Mouse (Mus musculus) granulocyte monocyte progenitor cell, adult 5-6 weeks (primary cell): ENCODE data around the gene Idh2. TPM values are rescaled to one million over a fixed set of nuclear protein-coding genes. Genes with fewer than 3 reads are reported as not detected.
"Not testable (repeated sequence)": the region's sequence is repeated elsewhere in the genome, so short reads cannot be mapped to it uniquely, and the experiment has no call there.

Experiments
- ATAC-seq: replicated peaks from 2 replicates; pipeline ENCODE4 v1.8.0; 2016; ENCODE audit warnings: mild to moderate bottlenecking, moderate TSS enrichment, inconsistent platforms; ENCODE audit not compliant: poor library complexity, severe bottlenecking
- total RNA-seq, 2 experiments: library from RNA; stranded (forward) in 1 of 2; stranded (reverse) in 1 of 2; fragments of 200-712, 200-1000 nt in 1 of 2; fragments of >200 nt in 1 of 2; fragmentation: Nextera tagmentation in 1 of 2; gene quantifications; 2 replicates each; pipeline ENCODE4 v1.2.3; 2014 to 2017

Idh2 gene
- total RNA-seq, 2 experiments from 2014 or later: 259 to 368 TPM

DNA sequence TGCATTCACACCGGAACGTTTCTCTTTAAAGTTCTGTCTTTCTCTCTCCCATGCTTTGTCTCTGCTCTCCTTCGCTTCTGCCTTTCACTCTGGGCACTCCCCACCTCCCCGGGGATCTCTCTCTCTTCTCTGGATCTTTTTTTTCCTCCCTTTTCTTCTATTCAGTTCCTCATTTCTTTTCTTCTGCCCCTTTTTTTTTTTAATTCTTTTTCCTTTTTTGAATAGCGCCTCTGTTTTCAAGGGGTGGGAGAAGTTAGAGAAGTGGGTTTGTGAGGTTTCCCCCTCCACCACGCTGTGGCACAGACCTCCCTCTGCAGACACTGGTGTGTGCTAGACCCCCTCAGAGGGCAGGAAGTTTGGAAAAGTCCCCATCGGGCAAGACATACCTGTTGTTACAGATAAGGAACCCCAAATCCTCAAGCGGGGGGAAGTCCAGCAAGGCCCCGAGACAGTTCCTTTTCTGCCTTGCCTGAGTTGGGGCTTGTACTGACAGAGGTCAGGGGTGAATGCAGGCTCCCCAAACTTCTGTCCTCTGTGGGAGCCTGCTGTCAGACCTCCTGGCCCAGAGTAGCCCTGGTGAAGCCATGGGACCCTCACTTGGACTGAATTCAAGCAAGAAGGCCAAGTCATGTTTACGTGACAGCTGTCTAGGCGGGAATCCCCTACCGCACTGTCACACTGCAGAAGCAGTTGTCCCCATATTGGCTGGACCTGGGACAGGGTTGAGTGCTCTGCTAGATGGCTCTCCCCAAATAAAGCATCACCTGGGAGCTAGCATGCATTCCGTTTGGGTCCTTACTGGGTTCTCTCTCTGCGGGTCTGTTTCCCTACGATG lies 51.1 kb downstream of the Idh2 start:
- 0 out of 2 replicates have a peak, but pooled peaks have one; percentile 13 for ATAC-seq

DNA sequence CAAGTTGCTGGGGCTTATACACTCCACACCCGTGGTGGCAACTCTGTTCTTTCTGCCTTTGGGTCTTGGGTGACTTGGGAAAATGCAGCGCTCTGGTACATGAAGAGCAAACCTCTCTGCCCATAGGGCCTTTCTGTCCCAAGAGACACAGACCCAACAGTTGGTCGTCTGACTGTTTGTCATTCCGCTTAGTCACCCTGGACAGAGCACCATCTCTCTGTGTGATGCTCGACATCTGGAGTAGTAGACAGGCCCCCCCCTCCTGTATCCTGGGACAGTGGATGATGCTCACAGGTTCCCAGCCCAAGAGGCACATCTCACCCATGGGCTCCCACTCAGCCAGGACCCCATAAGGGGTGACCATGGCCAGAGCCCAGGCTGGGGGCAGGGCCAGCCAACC lies 51.9 kb downstream of the Idh2 start:
- no peak for ATAC-seq

DNA sequence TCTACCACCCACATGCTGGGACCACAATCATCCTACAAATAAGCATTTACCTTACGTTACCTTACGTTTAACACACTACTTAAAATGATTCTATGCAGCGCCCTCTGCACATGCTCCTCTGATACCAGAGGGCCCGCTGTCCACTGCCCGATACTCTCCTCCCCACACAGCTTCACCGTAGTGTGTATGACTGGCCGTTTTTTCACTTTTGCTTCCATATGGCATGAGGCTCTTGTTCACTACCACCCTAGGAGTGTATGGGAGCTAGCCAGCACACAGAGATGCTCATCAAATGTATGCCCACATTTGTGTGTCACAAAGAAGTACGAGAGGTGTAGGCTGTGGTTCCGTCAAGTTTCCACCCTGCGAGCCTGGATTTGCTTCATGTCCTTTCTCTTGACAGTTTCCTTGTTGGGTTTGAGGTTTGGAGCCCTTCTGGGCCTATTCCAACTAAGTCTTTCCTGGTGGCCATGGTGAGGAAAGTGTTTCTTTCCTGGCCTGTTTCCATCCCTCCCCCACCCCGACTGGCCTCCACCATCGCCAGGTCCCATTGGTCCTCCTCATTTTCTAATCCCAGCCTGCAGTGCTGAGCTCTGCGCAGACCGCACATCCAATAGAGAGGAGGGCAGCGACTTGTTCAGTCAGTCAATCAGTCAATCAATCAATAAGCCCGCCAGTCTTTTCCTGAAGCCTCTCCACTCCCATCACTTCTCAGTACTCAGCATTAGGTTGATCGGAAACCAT lies 52.9 kb downstream of the Idh2 start:
- no peak for ATAC-seq

DNA sequence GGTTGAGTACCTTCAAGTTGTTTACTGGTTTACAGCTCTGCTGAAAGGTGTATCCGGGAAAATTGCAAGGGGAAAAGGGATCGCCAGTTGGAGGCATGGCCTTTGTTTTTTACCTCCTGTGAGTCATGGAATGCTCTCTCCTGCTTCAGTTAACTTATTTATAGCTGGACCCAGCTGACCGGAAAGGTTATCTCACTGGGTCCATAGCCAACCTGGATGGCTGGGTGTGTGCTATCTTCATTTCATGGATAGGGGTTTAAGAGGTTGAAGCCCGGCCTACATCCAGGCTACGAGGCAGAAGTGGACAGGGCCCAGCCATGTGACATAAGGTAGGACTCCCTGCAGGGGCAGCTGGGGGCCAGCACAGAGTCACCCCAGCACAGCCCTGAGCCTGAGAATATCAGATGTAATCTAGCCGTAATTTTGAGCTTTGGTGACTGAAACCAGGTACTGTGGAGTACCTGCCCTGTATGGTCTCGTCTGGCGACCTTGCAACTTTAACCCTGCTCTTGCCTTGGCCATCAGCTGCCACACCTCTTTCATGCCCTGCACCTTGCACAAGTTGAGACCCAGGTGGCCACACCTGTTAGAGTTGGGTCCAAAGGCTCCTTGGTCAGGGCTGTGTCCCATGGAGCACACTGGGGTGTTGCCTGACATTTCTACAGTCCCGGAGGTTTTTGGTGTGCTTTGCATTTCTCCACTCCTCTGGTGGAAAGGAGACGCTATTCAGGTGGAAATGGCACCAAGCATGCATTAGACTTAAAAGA lies 55.0 kb downstream of the Idh2 start:
- no peak for ATAC-seq

DNA sequence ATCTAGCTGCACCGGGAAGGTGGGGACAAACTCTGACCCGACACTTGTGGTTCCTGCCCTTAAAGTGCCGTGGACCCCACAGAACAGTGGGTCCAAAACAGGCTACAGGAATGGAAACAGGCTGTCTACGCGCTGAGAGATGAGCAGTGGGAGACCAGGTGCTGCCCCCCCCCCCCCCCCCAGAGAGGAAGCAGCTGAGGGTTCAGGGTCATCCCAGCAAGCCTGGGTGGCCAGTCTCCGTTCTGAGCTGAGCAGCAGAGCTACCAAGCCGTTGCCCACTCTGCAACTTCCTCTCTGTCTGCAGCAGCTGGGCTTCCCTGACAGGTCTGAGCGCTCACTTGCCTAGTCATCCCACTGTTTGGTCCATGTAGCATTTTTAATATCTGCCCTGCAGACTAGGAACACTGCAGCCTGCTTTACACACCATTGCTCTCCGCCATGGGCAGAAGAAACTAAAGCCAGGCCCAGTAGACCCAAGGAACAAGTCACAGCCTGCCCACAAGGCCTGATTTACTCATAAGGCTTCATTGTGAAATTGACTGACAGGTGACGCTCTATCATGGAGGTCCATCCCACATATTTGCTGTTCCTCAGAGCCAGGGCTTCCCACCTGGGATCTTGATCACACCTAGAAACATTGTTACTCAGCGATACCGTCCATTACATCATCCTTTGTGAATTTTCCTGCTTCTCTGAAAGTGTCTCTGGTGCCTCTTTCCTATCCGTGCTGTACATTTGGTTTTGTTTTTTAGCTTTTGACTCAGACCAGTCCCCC lies 55.9 kb downstream of the Idh2 start:
- peak; percentile 75 for ATAC-seq

DNA sequence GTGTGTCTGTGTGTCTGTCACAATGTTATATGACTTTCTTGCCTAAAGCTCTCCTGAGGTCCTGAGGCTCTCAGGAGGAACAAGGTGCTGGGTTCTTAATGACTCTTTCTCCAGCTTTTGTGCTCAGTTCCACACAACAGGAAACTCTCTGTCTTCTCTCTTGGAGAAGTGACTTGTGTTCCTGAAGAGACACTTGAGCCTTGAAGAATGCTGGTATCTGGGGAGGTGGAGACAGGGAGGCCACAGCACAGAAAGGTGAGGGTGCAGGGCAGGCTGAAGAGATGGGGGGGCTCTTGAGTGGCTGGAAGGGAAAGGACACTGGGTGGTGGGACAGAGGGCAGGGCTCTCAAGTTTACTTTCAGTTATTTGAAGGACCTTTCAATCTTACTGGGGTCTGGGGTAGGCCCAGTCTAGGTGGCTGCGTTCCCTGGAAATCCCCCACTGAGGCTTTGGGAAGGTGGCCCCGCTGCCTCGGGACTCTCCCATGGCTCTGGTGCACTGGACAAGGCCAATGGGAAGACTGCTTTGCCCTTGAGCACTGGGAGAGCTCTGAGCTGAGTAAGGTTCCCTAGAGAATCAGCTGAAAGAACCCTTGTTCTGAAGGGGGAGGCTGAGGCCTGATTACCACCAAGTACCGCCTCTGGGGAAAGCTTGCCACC lies 56.7 kb downstream of the Idh2 start:
- no peak for ATAC-seq

DNA sequence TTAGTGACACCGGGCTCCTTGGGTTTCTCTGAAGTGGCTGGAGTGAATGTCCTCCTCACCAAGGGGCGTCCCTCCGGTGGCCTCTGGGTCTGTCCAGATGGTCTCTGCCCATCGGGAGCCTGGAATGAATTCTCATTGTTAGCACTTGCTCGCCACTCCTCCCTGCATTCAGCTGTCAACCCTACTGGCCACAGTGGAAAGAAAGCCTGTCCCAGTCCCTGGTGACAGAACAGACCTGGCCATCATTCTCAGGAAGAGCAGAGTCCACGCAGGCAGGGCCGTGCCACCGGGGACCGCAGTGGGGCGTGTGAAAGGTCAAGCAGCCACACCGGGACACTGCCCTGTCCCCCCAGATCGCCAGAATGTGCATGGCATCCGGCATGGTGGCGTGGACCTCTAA lies 57.4 kb downstream of the Idh2 start:
- no peak for ATAC-seq

DNA sequence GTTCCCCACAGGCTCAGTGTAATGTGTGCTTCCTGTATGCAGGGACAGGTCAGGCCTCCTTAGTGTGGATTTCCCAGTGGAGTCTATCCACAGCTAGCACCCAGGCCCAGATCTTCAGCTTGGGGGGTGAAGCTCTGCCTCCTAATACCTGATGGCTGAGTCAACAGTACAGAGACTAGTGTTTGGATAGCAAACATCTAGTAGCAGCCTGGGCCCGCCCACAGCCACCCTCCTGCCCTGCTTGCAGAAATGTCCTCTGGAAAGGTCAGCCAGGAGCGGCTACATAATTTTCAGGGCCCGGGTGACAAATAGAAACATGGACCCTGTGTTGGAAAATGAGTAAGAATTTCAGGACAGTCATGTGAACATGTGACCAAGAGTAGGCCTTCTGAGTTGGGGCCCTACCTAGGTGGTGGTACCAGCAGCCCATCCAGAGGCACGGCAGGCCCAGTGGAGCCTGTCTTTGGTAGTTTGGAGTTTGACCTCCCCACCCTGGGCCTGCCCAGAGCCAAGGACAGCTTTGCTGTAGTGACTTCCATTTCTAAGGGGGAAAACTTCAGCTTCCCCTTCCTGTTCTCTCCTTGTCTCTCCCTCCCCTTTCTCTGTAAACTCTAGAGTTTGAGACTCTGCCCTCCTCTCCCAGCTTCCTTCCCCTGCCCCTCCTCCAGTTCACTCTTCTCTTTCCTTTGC lies 58.0 kb downstream of the Idh2 start:
- peak; percentile 13; the same call in 1 of the 2 replicates for ATAC-seq

DNA sequence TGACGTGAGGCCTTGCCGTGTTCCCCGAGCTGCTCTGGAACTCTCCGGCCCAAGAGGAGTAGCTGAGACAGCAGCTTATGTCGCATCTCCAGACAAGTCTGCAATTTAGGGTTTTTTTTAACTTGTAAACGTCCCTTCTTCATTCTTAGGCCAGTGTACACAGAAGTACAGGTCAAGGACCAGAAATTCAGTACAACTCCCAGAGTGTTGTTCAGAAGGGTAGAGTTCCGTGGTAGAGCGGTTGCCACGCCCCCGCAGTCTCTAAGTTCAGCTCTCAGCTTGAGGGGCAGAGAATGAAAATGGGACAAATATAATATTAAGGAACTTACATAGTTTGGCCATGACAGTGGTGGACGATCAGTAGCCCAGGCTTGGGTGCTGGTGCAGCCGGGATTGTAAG lies 59.4 kb downstream of the Idh2 start:
- ATAC-seq: no peak

DNA sequence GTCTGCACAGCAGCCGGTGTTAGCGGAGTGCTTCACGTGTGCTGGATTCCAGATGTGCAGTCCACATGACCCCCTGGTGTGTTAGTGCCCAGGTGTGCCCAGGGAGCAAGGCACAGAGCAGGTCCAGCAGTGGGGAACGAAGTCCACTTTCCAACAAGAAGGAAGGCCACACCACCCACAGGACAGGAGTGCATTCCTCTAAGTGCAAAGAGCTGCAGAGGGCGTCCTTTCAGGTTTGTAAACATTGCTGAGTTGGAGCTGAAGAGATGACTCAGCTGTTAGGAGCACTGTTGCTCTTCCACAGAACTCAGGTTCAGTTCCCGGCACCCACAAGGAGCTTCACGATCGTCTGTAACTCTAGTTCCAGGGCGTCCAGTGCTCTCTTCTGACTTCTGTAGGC lies 62.0 kb downstream of the Idh2 start:
- ATAC-seq: no peak

DNA sequence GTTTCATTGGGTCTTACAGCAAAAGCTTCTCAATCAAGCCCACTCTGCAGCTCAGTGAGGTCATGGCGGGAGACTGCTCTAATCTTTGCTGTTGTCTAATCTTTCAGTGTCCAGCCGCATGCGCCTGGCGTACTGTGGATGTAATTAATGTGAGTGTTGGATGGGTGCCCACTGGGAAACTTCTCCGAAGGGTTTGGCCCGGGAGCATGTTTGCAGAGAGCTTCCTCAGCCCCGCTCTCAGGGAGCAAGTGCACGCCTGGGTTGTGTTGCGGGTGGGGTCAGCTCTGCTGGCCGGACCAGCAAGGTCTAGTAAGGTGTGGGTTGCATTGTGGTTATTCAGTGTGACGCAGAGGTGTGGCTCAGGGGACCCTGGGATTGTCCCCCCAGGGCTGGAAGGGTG lies 62.9 kb downstream of the Idh2 start:
- ATAC-seq: no peak

DNA sequence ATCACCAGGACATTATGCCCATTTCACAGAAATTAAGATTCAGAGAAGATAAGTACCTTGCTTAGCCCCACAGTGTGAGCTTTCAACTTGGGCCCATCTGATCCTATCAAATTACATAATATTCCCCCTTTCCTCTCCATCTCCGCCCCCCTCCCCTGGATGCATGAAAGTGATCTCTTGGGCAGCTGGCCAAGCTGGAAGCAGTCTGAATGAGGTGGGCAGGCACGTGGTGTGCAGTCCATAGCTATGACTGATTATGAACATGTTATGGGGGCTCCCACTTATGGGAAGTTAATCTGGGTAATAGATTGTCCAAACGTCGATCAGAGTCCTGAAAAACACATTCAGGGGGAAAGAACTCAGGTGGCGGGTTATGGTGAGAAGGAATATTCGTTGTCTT lies 63.4 kb downstream of the Idh2 start:
- ATAC-seq: no peak

DNA sequence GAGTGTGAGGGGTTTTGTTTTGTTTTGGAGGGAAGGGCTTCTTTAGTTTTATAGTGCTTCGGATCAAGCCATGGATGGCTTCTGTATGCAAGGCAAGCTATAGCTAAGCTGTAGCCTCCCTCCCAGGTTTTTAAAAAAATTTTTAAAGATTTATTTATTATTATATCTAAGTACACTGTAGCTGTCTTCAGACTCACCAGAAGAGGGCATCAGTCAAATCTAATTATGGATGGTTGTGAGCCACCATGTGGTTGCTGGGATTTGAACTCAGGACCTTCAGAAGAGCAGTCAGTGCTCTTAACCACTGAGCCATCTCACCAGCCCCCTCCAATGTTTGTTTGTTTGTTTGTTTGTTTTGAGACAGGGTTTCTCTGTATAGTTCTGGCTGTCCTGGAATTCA lies 64.8 kb downstream of the Idh2 start:
- not testable (repeated sequence) for ATAC-seq

DNA sequence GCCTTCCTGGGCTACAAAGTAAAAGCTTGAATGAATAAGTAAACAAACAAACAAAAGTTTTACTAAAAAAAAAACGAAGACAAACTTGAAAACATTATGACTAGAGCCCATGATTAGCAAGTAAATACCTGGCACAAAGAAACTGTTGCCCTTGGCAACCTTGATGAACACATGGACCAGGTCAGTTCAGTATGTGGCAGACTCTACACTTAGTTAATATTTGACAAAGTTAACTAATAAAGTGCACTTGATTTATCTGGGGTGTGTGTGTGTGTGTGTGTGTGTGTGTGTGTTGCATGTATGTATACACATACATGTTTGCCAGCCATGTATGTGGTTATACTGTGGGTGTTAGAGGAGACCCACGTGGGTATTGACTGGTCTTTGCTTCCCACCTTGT lies 65.4 kb downstream of the Idh2 start:
- ATAC-seq: no peak

DNA sequence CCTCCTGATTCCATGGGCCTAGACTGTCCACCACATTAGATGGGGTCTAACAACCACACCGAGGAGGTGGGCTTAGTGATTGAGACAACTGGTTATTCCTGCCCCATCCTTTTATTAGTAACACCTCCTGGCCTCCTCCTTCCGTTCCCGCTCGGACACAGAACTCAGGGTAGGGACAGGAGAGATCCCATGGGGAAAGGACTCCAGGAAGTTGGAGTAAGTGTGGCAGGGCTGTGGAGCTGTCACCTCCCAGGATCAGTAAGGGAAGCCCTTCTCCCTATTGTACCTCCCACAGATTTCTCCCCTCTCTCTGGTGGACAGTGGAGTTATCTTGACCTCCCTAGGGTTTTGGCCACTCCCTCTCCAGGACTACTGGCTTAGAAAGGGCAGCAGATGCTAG lies 68.2 kb downstream of the Idh2 start:
- no peak for ATAC-seq
